Mouse (Mus musculus) left cerebral cortex, adult 9 months (tissue): Measurements from ENCODE around the gene Srprb.

Experiments used
- DNase-seq, 2 experiments: peaks; one replicate each; pipeline ENCODE4 v3.0.0; 2022; ENCODE audit warnings: low spot score in 2 of 2

Gene Srprb

DNA sequence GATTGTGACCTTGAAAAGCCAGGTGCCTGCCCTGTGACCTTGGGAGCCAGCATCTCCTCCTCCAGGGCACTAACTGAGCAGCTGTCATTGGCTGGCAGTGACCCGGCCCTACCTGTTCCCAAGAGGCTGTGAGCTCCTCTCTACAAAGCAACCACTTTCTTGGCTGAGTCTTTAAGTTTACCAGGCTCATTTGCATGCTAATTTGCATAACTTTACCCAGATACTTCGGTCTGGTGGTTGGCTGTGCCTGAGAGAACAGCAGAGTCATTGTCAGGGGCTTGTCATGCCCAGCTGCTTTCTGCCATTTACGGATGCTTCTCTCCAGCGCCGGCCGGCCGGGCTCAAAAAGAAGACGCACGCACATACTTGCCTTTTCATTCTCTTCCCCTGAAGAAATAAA lies 55.2 kb downstream of the Srprb start:
- peak in 1 of 2 experiments; percentile 49 for DNase-seq

DNA sequence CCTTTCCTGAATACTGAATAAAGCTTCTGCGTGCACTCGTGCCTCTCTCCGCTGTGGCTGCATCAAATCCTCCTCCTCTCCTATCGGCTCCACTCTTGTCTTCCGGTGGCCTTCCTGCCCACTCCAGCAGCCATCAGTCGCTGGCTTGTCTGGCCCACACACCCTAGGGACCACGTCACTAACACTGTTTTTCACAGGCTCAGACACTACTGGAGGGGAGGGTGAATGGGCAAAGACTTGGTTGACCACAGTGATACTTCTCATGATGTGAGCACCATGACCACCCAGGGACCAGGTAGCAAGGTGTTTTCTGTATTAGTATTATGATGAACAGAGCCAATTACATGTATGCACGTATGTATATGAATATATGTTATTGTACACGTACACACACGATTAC lies 55.7 kb downstream of the Srprb start:
- no peak for DNase-seq

GRCm38 (mm10) chr9:103145351-103145750 lies 56.6 kb downstream of the Srprb start:
- DNase-seq, result no peak

DNA sequence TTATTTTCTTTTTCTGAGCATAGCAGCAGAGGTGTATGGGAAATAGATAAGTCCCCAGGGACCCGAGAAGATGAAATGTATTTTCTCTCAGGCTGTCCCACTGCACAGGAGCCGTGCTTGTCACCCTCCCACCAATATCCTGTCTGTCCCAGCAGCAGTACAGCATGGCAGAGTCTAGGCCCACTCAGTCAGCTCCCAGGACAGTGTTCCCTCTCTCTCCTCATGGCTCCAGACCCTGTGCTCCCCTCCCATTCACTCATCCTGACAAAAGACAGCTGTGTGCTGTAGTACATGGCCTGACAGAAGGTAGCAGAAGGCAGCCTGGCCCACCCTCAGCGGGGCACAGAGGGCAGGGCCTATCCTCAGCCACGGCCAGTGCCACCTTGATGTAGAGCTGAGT lies 58.1 kb downstream of the Srprb start:
- no peak for DNase-seq

- DNase-seq, result no peak
Measured at GRCm38 (mm10) chr9:103141266-103141665, 60.7 kb downstream of the Srprb start.

- no peak for DNase-seq
Measured at GRCm38 (mm10) chr9:103140384-103140783, 61.6 kb downstream of the Srprb start.

- DNase-seq, result no peak
Measured at GRCm38 (mm10) chr9:103139481-103139880, 62.5 kb downstream of the Srprb start.
